Mouse (Mus musculus): Measurements from ENCODE around the gene Bahd1. TPM values are rescaled to one million over a fixed set of nuclear protein-coding genes. Genes with fewer than 3 reads are reported as not detected.
A peak's percentile ranks its signal among the peaks of the same experiment; 100 is the strongest.

The Bahd1 gene
- total and polyA plus RNA-seq, 2 experiments, result 2.3 to 6.3 TPM

- Histone ChIP-seq H3K27ac (replicated peaks; ENCODE audit: insufficient read depth, low read depth, low read length) (no peak overlapping the region), H3K4me1 (ENCODE audit: control insufficient read depth, insufficient read depth, low read length) (peaks cover 6% of the 10 kb centered on the region), H3K27me3 (ENCODE audit: control insufficient read depth, insufficient read depth, low read length) (0 out of 2 replicates have a peak, but pooled peaks cover 9% of the 10 kb centered on the region), H3K36me3 (ENCODE audit: control insufficient read depth, insufficient read depth, low read length) (no peaks in the 10 kb centered on the region), H3K4me3 (ENCODE audit: insufficient read depth, low read depth, low read length) (no peak overlapping the region), H3K79me2 (ENCODE audit: control insufficient read depth, insufficient read depth, low read length) (0 out of 2 replicates have a peak, but pooled peaks cover 4% of the 10 kb centered on the region), H3K9ac (ENCODE audit: low read depth, low read length) (no peak overlapping the region)
- TF ChIP-seq POLR2A (IDR thresholded peaks at IDR 0.05; ENCODE audit: extremely low read depth, insufficient read depth, low read length) (no peak), CTCF (IDR thresholded peaks at IDR 0.05; ENCODE audit: low read depth, low read length) (no peak)
- DNase-seq (ENCODE audit: extremely low read depth, low read depth, low spot score), result no peak
- WGBS, result 40% methylated on average over 7 of the region's 7 CpGs
Observed at GRCm38 (mm10) chr2:118899306-118899705, 871 bp upstream of the Bahd1 start.

GRCm38 (mm10) chr2:118900826-118901140 is 606 bp downstream of the Bahd1 start:
- H3K36me3 ChIP-seq (ENCODE audit: control insufficient read depth, insufficient read depth, low read length), result no peaks in the 10 kb centered on the region
- H3K9ac ChIP-seq (ENCODE audit: low read depth, low read length), result peak overlapping the region; percentile 43
- no peak for DNase-seq (ENCODE audit: extremely low read depth, low read depth, low spot score)
- no peak for TF ChIP-seq POLR2A (IDR thresholded peaks at IDR 0.05; ENCODE audit: extremely low read depth, insufficient read depth, low read length)
- TF ChIP-seq CTCF (IDR thresholded peaks at IDR 0.05; ENCODE audit: low read depth, low read length), result no peak
- under 1% methylated on average over 11 of the region's 11 CpGs for WGBS
- no peak overlapping the region for H3K27ac ChIP-seq (replicated peaks; ENCODE audit: insufficient read depth, low read depth, low read length)
- 0 out of 2 replicates have a peak, but pooled peaks cover 9% of the 10 kb centered on the region for H3K27me3 ChIP-seq (ENCODE audit: control insufficient read depth, insufficient read depth, low read length)
- peaks cover 14% of the 10 kb centered on the region; the same call in 1 of the 2 replicates for H3K79me2 ChIP-seq (ENCODE audit: control insufficient read depth, insufficient read depth, low read length)
- H3K4me3 ChIP-seq (ENCODE audit: insufficient read depth, low read depth, low read length), result peak overlapping the region; percentile 30; the same call in 1 of the 2 replicates
- peaks cover 6% of the 10 kb centered on the region for H3K4me1 ChIP-seq (ENCODE audit: control insufficient read depth, insufficient read depth, low read length)

GRCm38 (mm10) chr2:118901175-118902031 is 1.2 kb downstream of the Bahd1 start:
- Histone ChIP-seq H3K4me3 (ENCODE audit: insufficient read depth, low read depth, low read length) (peak overlapping the region; percentile 88), H3K79me2 (ENCODE audit: control insufficient read depth, insufficient read depth, low read length) (peaks cover 20% of the 10 kb centered on the region; the same call in 1 of the 2 replicates), H3K4me1 (ENCODE audit: control insufficient read depth, insufficient read depth, low read length) (peaks cover 6% of the 10 kb centered on the region), H3K36me3 (ENCODE audit: control insufficient read depth, insufficient read depth, low read length) (no peaks in the 10 kb centered on the region), H3K9ac (ENCODE audit: low read depth, low read length) (peak overlapping the region; percentile 97), H3K27ac (replicated peaks; ENCODE audit: insufficient read depth, low read depth, low read length) (peak overlapping the region; percentile 69), H3K27me3 (ENCODE audit: control insufficient read depth, insufficient read depth, low read length) (0 out of 2 replicates have a peak, but pooled peaks cover 9% of the 10 kb centered on the region)
- TF ChIP-seq POLR2A (IDR thresholded peaks at IDR 0.05; ENCODE audit: extremely low read depth, insufficient read depth, low read length), result peak; percentile 22; the same call in 1 of the 2 replicates
- TF ChIP-seq CTCF (IDR thresholded peaks at IDR 0.05; ENCODE audit: low read depth, low read length), result no peak
- DNase-seq (ENCODE audit: extremely low read depth, low read depth, low spot score), result peak; percentile 76
- WGBS, result under 1% methylated on average over 108 of the region's 120 CpGs

GRCm38 (mm10) chr2:118902051-118903025 is 2.2 kb downstream of the Bahd1 start:
- Histone ChIP-seq H3K4me1 (ENCODE audit: control insufficient read depth, insufficient read depth, low read length) (peaks cover 6% of the 10 kb centered on the region), H3K79me2 (ENCODE audit: control insufficient read depth, insufficient read depth, low read length) (peaks cover 22% of the 10 kb centered on the region; the same call in 1 of the 2 replicates), H3K36me3 (ENCODE audit: control insufficient read depth, insufficient read depth, low read length) (no peaks in the 10 kb centered on the region), H3K27ac (replicated peaks; ENCODE audit: insufficient read depth, low read depth, low read length) (no peak overlapping the region; the same call in 1 of the 2 replicates), H3K4me3 (ENCODE audit: insufficient read depth, low read depth, low read length) (peak overlapping the region; percentile 88), H3K9ac (ENCODE audit: low read depth, low read length) (peak overlapping the region; percentile 97), H3K27me3 (ENCODE audit: control insufficient read depth, insufficient read depth, low read length) (0 out of 2 replicates have a peak, but pooled peaks cover 3% of the 10 kb centered on the region)
- TF ChIP-seq CTCF (IDR thresholded peaks at IDR 0.05; ENCODE audit: low read depth, low read length) (peak; percentile 41), POLR2A (IDR thresholded peaks at IDR 0.05; ENCODE audit: extremely low read depth, insufficient read depth, low read length) (no peak)
- WGBS, result 1% methylated on average over 103 of the region's 106 CpGs
- DNase-seq (ENCODE audit: extremely low read depth, low read depth, low spot score), result no peak

DNA sequence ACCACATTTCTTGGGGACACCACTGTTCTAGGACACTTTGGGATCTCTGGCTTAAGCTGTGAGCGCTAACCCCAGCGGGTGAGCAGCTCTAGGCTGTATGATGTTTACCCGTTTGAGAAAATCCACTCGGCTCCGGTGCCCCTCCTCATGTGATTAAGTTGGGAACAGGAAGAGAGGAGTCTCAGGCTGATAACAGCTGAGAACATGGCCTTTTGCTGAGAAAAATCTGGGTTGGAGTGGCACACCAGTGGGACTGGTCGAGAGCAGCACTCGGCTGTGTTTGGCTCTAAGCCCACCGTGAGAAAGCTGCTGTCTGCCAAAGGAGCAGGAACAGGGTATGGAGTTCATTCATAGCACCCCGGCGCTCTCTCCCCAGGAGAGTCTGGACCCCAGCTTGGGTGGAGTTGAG is 3.2 kb downstream of the Bahd1 start:
- DNase-seq (ENCODE audit: extremely low read depth, low read depth, low spot score), result no peak
- Histone ChIP-seq H3K4me3 (ENCODE audit: insufficient read depth, low read depth, low read length) (no peak overlapping the region), H3K36me3 (ENCODE audit: control insufficient read depth, insufficient read depth, low read length) (no peaks in the 10 kb centered on the region), H3K27me3 (ENCODE audit: control insufficient read depth, insufficient read depth, low read length) (no peaks in the 10 kb centered on the region), H3K9ac (ENCODE audit: low read depth, low read length) (no peak overlapping the region), H3K4me1 (ENCODE audit: control insufficient read depth, insufficient read depth, low read length) (peaks cover 8% of the 10 kb centered on the region), H3K79me2 (ENCODE audit: control insufficient read depth, insufficient read depth, low read length) (peaks cover 26% of the 10 kb centered on the region; the same call in 1 of the 2 replicates), H3K27ac (replicated peaks; ENCODE audit: insufficient read depth, low read depth, low read length) (no peak overlapping the region)
- TF ChIP-seq CTCF (IDR thresholded peaks at IDR 0.05; ENCODE audit: low read depth, low read length), result no peak
- TF ChIP-seq POLR2A (IDR thresholded peaks at IDR 0.05; ENCODE audit: extremely low read depth, insufficient read depth, low read length), result no peak
- WGBS, result 17% methylated on average over 10 of the region's 10 CpGs
